Mouse (Mus musculus) thymus, postnatal 36 days (tissue): ENCODE results near the gene Pithd1.
A peak's percentile ranks its signal among the peaks of the same experiment; 100 is the strongest.

Experiments
- DNase-seq, 2 experiments: peaks; one replicate each; pipeline ENCODE4 v3.0.0; 2022; ENCODE audit warnings: mixed read lengths in 2 of 2

Gene Pithd1

DNA sequence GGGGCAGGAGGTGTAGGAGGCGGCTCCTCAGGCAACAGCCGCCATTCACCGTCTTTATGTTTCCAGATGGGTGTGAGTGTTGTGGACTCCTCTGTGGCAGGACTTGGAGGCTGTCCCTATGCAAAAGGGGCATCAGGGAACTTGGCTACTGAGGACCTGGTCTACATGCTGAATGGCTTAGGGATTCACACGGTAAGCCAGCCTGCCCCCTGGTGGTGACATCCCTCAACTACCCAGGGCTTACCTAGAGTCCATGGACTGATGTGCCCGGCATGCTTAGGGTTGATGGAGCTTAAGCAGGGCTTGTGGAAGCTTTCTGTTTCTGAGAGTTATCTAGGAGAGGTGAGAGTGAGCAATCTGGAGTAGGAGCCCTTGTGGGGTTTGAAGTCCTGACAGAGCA is 26.3 kb downstream of the Pithd1 start:
- peak; percentile 77 to 80 for DNase-seq

DNA sequence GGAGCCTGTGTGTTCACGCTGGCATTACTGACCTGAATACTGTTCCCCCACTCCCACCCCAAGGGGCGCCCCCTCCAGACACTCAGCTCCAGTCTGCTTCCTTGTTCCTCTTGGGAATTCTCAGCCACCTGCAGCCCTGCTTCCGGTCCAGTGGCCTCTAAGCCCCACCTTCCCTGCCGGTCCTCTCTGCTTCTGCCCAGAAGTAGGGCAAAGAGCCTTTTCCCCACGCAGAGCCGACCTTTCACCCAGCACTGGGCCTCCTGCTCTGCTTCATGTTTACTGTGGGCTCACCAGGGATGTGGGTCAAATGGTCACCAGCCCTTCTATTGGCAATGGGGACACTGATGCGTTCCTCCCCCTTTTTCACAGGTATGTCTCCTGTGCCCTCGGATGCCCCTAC is 28.7 kb downstream of the Pithd1 start:
- no peak for DNase-seq

DNA sequence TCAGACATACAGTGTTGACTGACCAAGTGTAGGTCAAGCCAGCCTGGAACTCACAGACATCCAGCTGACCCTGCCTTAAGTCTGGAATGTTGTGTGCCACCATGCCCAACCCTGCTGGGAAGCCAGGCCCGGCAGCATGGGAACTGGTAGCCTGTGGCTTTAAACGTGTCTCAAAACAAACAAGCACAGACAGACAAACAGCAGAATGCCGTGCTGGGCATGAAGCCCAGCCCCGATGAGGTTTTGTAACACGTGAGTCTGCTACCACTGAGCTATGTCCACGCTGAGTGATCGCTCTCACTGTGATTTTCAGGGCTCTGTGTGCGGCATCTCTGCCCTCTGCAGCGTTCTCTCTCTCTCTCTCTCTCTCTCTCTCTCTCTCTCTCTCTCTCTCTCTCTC is 31.2 kb downstream of the Pithd1 start:
- DNase-seq = no peak

DNA sequence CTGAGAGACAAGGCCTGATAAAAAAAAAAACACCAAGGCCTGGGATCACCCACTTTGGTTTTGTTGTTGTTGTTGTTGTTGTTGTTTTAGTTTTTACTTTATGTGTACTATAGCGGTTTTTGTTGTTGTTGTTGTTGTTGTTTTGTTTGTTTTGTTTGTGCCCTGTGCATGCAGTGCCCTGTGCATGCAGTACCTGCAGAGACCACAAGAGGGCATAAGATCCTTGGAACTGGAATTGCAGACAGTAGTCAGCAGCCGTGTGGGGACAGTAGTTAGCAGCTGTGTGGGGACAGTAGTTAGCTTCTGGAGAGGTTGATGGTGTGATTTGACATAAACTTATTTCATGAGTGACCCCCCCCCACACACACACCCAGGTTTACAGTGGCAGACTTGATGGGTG is 32.8 kb downstream of the Pithd1 start:
- DNase-seq = peak; percentile 66 to 73

DNA sequence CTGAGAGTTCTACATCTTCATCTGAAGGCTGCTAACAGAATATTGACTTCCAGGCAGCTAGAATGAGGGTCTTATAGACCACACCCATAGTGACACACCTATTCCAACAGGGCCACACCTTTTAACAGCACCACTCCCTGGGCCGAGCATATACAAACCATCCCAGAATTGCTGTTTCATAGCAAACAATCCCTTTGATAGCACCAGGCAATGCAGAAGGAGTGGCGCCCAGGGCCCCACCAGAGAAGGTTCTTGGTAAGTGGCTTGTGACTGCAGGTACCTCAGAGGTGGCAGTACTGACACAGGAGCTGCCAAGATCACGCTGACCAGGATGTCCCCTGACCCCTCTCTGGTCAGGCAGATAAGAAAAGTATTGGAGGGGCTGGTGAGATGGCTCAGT is 33.9 kb downstream of the Pithd1 start:
- no peak for DNase-seq

DNA sequence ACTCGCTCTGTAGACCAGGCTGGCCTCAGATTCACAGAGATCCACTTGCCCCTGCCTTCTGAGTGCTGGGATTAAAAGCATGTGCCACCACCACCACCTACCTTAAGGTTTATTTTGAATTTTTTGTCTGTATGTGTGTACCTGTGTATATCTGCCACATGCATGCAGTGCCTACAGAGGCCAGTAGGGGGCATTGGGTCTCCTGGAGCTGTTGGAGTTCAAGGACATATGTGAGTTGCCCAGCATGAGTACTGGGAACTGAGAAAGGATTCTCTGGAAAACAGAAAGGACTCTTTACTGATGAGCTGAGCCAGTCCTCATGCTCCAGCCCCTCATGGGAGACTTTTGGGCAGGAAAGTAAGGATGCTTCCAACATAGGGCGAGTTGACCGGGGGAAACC is 35.6 kb downstream of the Pithd1 start:
- no peak for DNase-seq

DNA sequence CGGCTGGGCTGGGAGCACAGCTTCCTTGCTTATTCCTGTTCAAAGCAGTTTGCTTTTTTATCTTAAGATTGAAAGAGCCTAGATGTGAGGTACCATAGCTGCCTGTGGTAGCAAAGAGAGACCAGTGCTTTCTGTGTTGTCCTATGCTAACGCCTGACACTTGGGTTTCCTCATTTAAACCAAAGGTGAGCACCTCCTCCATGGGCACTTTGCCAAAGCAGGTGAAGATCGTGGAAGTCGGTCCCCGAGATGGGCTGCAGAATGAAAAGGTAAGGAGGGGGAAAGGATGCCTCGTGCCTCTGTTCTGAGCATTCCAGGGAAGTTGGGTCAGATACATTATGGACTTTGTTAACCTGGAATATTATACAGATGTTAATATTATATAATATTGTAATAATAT is 36.7 kb downstream of the Pithd1 start:
- DNase-seq = no peak

DNA sequence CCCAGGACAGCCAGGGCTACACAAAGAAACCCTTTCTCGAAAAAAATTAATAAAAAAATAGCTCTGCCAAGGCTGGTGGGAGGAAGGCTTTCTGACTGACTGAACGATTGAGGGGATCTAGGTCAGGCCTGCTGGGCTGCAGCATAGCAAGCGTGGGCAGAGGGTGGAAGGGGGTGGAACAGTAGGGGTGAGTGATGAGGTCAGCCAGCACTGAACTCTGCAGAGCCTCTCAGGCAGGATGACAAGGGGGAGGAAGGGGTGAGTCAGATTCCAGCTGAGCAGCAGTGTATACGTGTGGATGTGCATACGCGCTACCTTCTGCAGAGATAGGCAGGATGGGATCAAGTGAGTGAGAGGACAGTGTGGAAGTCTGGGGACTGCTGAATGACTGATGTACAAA is 37.2 kb downstream of the Pithd1 start:
- DNase-seq = no peak

DNA sequence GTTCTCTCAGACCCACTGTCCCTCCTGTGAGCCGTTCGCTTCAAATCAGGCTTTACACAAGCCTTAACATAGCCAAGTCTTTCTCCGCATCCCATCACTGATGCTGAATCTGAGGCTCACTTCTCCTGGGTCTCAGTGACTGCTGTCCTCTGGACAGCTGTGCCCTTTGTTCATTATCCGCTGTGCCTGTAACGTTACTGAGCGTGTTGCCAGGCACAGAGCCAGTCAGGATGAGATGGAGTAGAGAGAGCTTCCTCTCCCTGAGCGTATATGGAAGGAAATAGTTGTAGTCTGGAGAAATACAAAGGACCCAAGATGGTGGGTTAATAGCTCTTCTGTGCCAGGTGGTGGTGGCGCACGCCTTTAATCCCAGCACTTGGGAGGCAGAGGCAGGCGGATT is 37.6 kb downstream of the Pithd1 start:
- no peak for DNase-seq

DNA sequence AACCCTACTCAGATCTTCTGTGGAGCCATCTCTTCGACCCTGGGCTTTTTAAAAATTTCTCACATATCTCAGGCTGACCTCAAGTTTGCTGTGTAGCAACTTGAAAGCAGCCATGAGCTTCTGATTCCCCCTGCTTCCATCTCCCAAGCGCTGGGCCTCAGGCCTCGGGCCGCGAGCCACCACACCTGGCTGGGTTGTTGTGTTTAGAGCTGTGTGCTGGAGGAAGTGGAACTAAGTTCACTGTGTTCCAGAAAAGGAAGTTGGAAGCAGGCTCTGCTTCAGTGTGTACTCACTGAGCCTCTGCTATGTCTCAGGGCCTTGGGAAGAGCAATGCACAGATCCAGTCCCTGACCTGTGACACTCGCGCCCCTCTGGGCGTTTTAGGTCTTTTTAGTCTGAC is 38.9 kb downstream of the Pithd1 start:
- no peak for DNase-seq

DNA sequence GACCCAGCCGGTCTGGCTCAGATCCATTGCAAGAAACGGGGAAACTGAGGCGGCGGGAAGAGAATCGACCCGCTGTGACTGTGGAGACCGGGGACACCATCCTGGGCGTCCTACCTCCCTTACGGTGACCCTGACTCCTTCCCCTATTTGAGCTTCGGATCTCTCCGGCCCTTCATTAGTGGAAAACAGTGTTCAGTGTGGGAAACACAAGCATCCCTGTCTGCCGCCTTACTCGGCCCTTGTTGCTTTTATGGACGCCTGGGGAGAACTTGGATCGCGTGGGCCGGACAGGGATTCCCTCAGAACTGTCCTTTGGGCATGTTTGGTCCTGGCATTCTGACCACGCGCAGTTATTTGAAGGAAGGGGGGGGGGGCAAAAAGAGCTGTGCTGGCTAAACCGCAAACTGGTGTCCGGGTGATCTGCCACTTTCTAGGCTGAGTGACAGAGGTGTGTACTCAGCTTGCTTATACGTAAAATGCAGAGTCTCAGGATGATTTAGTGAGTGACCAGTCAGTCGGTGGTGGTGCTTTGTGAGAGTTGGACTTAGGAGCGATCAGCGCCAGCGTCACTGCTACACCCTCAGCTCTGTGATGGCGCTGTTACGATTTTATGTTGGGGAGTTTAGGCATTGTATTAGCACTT is 40.3 kb downstream of the Pithd1 start:
- DNase-seq = no peak

DNA sequence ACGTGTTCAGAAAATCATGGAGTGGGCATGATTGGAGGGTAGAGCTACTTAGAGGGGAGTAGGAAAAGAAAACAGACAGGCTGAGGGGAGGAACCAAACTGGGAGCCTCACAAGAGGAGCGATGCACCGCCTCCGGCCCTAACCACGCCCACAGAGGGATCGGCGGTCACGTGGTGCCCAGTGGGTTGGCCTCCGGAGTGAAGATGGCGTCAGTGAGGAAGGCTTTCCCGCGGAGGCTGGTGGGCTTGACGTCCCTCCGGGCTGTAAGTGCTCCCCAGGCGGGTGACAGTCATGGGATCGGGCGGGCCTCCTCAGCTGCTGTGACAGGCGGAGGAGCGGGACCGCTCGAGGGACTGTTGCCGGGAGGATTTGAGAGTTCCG is 40.8 kb downstream of the Pithd1 start, which contains the start of gene Hmgcl:
Hmgcl (plus strand) TSS at position 171 of the 381 bp plus-strand sequence.
- DNase-seq = peak; percentile 95 to 96

DNA sequence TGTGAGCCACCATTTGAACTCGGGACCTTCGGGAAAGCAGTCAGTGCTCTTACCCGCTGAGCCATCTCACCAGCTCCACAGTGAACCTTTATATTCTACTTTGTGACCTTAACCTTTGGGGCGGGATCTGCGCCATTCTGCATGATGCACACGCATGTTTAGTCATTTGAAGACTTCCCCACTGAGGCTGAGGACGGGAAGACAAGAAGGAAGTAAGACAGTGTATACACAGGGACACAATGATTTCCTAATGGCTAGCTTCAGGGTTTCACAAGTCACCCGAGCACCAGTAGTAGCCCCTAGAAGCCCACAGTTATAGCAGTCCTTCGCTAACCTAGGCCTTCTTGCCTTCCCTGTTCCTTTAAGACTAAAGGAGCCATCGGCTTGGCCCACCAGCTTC is 41.4 kb downstream of the Pithd1 start:
- DNase-seq = no peak

DNA sequence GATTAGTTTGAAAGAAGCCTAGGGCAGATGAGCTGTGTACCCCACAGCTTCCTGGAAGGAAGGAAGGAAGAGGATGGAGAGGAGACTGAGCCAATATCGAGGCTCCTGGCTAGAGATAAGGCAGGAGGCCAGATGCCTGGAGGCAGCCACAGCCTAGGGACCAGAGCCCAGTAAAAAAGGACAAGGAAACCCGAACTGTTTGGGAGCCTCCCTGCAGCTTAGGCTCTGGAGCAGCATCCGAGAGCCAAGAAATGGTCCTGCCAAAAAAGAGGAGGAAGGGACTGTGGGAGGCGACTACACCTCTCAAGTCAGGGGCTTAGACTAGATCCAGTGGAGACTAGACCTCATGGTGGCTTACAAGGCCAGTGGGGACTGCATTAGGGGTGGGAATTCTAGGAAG is 43.7 kb downstream of the Pithd1 start:
- no peak for DNase-seq

DNA sequence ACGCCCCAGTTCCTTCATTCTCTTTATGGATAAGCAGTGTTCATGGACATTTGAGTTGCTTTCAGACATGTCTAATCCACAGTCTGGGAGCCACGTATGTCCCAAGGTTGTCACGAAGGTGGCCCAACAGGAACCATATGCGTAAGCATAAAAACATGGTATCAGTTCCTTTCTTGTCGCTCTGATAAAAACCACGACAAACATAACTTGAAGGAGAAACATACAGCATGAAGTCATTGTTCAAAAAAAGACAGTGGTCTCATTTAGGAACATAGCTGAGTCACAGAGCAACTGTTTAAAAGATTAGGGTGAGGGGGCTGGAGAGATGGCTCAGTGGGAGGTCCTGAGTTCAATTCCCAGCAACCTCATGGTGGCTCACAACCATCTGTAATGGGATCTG is 44.9 kb downstream of the Pithd1 start:
- no peak for DNase-seq

DNA sequence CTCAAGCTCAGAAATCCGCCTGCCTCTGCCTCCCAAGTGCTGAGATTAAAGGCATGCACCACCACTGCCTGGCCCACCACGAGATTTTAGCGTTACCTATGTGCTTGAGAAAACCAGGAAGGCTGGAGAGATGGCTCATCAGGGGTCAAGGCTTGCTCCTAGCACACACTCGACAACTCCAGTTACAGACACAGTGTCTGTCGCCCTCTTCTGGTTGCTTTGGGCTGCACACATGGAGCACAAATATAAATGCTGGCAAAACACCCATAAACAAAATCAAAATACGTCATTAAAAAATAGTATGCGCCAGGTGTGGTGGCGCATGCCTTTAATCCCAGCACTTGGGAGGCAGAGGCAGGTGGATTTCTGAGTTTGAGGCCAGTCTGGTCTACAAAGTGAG is 46.0 kb downstream of the Pithd1 start:
- peak in 1 of 2 experiments; percentile 29 for DNase-seq

DNA sequence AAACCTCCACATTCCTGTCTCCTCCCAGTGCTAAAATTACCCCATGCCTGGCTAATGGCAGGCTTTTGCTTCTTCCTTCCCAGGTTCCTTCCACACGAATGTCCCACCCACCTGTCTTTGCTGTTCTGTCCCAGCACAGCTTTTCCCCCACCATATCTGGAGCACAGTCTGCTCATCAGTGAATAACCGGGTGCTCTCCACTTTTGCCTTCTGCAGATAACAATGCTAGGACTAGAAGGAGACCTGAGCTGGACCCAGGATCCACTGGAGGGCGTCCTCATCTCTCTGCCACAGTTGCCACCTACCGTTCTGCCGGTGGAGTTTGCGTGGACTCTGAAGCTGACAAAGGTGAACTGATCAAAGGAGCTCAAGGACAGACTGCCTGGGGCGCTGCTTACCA is 48.2 kb downstream of the Pithd1 start:
- no peak for DNase-seq

DNA sequence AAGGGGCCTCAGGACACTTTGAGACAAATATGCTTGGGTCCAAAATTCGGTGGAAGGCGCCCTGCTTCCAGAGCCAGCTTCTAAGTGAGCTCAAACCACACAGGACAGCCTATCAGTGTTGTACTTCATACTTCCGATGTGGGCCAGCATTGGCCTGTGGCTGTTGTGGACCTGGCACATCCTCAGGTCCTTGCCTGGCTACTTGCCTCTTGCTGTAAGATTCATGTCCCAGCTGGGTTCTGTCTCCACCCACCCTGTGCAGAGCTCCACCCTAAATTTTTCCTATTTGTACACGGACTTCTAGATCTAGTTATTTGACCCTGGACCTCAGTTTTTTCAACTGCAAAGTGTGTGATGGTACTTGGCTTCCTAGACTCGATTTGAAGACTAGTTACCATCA is 51.6 kb downstream of the Pithd1 start:
- no peak for DNase-seq

DNA sequence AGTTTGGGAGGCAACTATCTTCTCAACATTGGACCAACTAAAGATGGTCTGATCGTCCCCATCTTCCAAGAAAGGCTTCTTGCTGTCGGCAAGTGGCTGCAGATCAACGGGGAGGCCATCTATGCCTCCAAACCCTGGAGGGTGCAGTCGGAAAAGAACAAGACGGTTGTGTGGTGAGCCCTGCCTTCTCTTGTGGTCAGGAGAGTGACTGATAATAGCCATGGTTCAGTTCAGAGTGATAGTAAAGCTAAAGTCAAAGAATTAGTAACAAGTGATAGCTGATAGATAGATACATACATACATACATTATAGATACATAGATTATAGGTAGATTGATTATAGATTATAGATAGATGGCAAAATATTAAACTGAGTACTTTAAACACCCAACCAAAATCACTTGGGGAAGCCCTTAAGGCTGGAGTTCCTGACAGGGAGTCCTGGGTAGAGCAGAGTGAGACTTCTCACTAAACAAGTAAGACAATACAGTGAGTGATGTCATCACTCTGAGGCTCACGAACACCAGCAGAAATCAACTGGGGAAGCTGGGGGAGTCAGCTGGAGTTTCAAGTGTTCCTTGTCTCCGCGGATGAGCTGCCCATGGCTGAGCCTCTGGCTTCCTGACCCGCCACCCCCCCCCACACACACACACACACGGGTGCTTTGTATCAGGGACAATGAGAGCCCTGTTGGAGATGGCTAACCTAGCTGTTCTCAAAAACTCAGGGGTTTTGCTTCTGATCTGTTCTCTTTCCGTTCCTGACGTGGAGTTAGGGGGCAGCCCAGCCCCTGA is 52.2 kb downstream of the Pithd1 start:
- DNase-seq = no peak

DNA sequence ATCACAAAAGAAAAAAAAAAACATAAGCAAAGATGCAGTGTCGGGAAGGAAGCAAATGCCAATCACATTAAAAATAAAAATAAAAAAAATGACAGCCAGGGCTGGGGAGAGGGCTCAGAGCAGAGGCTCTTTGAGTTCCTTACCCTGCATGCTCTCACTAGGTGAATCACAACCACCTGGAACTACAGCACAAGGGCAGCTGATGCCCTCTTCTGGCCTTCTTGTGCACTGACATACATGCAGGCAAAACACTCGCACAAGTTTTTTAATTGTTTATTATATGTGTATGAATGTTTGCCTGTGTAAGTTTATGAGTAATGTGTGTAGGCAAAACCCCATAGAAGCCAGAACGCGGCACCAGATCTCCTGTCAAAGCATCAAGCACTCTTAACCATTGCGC is 55.2 kb downstream of the Pithd1 start:
- peak in 1 of 2 experiments; percentile 25 for DNase-seq

DNA sequence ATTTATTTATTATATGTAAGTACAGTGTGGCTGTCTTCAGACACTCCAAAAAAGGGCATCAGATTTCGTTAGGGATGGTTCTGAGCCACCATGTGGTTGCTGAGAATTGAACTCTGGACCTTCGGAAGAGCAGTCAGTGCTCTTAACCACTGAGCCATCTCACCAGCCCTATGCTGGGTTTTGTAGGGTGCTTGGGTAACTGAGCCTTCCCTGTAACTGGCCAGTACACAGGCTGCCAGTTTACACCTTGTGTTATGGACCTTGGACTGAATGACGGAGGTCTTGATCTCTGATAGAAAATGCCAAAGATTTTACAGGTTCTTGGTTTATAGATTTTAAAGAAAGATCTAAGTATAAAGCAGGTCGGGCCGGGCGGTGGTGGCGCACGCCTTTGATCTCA is 56.8 kb downstream of the Pithd1 start:
- no peak for DNase-seq

DNA sequence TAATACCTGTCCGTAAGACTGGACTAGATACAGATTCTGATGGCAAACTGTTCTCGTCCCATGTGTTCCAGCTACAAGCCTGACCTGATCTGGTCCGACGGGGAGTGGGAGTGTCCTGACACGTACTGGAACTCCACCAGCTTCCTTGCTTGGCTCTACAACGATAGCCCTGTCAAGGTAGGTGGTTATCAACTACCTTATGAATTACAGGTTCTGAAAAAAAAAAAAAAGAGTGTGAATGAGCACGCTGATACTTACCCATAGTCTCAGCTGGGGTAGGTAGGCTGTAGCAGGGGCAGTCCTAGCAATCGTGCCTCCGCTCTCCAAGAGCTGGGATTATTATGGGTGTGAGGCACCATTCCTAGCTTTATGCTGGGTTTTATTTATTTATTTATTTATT is 57.2 kb downstream of the Pithd1 start:
- DNase-seq = no peak

DNA sequence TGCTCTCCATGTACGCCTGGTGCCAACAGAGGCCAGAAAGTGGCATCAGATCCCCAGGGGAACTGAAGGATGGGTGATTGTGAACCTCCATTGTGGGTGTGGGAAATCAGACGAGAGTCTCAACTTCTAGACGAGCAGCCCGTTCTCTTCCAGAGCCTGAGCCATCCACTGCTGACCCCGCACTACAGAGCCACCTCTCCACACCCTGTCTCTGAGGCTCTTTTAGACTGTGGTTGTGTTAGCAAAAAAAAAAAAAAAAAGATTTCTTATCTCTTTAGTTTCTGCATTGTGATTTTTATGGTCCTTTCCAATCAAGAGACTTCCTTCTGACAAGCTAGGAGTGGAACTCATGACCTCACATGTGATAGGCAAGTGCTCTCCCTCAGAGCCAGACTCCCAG is 57.7 kb downstream of the Pithd1 start:
- DNase-seq = no peak

DNA sequence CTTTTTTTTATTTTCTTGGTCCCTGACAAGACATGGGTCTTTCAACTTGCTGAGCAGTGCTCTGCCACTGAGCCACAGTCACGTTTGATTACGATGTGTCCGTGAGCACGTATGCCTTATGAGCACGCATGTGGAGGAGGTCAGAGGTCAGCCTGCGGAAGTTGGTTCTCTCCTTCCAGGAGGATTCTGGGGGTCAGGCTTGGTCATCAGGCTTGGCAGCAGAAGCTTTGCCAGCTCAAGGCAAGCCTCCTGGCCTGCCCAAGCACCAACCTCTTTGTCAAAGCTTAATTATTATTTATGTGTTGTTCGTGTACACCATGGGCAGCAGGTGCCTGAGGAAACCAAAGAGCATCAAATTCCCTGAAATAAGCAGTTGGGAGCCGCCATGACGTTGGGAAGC is 58.7 kb downstream of the Pithd1 start:
- DNase-seq = no peak

DNA sequence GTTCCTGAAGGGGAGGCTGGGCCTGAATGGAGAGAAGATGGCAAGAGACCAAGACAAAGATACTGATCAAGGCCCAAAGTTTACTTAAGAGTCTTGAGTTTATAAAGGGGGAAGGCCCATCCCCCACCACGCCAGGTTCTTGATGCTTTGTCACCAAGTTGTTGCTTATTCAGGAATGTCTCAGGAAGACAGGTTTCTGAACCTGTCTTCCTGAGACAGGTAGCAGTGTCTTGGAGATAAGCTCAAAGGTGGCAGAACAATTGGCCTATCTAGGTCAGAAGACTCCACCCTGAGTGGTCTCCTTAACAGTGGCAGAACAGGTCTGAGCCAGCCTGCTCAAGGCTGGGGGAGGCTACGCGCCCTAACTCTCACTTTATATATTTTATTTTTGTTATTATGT is 60.2 kb downstream of the Pithd1 start:
- no peak for DNase-seq
